Mouse (Mus musculus) midbrain, embryonic 16.5 days (tissue): Measurements from ENCODE around the gene Rhpn2. TPM values are rescaled to one million over a fixed set of nuclear protein-coding genes. Genes with fewer than 3 reads are reported as not detected.

Experiments used
- polyA plus RNA-seq: library from polyadenylated mRNA; unstranded; fragments of >200 nt; fragmentation: Nextera tagmentation; extraction: Ambion mirVana; gene quantifications from 2 replicates; pipeline ENCODE4 v1.2.1, GENCODE M21; 2015

Gene Rhpn2
- polyA plus RNA-seq, 1 experiment from 2014 or later, result 1.3 TPM

Other genes with a start within 250 kb of the Rhpn2 start
- gene Cebpa, start 214.9 kb upstream of the Rhpn2 start, polyA plus RNA-seq, result 0.33 and 0.51 TPM in 2 replicates
- 9.8 and 21.0 TPM in 2 replicates for gene Slc7a10, start 147.8 kb upstream of the Rhpn2 start, polyA plus RNA-seq
- gene Lrp3, start 118.7 kb upstream of the Rhpn2 start, polyA plus RNA-seq, result 23.9 and 25.6 TPM in 2 replicates
- 20.8 and 22.8 TPM in 2 replicates for gene Gpatch1, start 15.7 kb upstream of the Rhpn2 start, polyA plus RNA-seq
- 17.7 and 19.4 TPM in 2 replicates for gene Faap24, start 62.7 kb downstream of the Rhpn2 start, polyA plus RNA-seq
- 34.7 and 36.4 TPM in 2 replicates for gene Cep89, start 62.9 kb downstream of the Rhpn2 start, polyA plus RNA-seq
- gene Slc7a9, start 114.6 kb downstream of the Rhpn2 start, polyA plus RNA-seq, result not detected in 2 replicates
- gene Tdrd12, start 203.6 kb downstream of the Rhpn2 start, polyA plus RNA-seq, result 0.37 and 0.63 TPM in 2 replicates
- 93.0 and 102 TPM in 2 replicates for gene Nudt19, start 222.1 kb downstream of the Rhpn2 start, polyA plus RNA-seq